Mouse (Mus musculus) cerebellum, adult 2 months (tissue): Measurements from ENCODE around the gene Fam78a.

Experiments used
- CTCF ChIP-seq: fragments of 200-500 bp; IDR thresholded peaks from 2 replicates; pipeline ENCODE4 v1.5.1; 2011; ENCODE audit warnings: low read depth, mild to moderate bottlenecking, control low read depth, low read length, moderate library complexity, borderline replicate concordance; ENCODE audit not compliant: insufficient read depth
- POLR2A ChIP-seq: fragments of 200-500 bp; IDR thresholded peaks from 2 replicates; pipeline ENCODE4 v1.6.1; 2011; ENCODE audit warnings: low read length, control low read depth, borderline replicate concordance; ENCODE audit not compliant: insufficient read depth

DNA sequence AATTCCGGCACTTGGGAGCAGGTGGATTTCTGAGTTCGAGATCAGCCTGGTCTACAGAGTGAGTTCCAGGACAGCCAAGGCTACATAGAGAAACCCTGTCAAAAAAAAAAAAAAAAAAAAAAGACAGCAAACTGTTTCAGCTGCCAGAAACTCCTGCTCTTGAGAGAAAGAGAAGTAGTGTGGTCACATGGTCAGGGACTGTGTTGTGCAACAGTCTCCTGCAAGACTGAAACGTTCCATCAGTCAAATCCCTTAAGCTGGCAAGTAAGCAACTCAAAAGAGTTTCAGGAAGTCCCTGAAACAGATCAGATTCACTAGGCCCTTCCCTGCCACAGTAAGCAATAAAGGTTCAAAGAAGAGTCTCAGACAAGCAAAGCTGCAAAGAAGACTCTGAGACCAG lies 4.9 kb upstream of the Fam78a start:
- no peak for TF ChIP-seq CTCF
- TF ChIP-seq POLR2A, result no peak
